Mouse (Mus musculus) stomach, embryonic 14.5 days (tissue): ENCODE data around the gene Rbm6. TPM values are rescaled to one million over a fixed set of nuclear protein-coding genes. Genes with fewer than 3 reads are reported as not detected.

Source experiments
- ATAC-seq: fragments of 200-750 bp; cut with Nextera tagmentation; 2 replicates; pipeline ENCODE4 v1.8.0; 2017; ENCODE audit warnings: low read depth, moderate TSS enrichment; ENCODE audit not compliant: insufficient number of reproducible peaks, insufficient read depth, low FRiP score
- H3K27ac ChIP-seq: fragments of 300-500 bp; sonication (generic); 2 replicates; pipeline ENCODE4 v1.5.1; 2014; ENCODE audit warnings: mild to moderate bottlenecking, low read length, moderate library complexity, mixed read lengths
- H3K27me3 ChIP-seq: fragments of 300-500 bp; sonication (generic); 2 replicates; pipeline ENCODE4 v1.6.1; 2014; ENCODE audit warnings: low read length, control low read depth, mixed read lengths; ENCODE audit not compliant: control insufficient read depth, insufficient read depth
- H3K36me3 ChIP-seq: fragments of 300-500 bp; sonication (generic); 2 replicates; pipeline ENCODE4 v1.6.1; 2014; ENCODE audit warnings: mild to moderate bottlenecking, control low read depth, low read length, moderate library complexity, mixed read lengths; ENCODE audit not compliant: control insufficient read depth, insufficient read depth
- H3K4me1 ChIP-seq: fragments of 300-500 bp; sonication (generic); 2 replicates; pipeline ENCODE4 v1.6.1; 2014; ENCODE audit warnings: low read length, control low read depth, mixed read lengths; ENCODE audit not compliant: control insufficient read depth, insufficient read depth
- H3K4me2 ChIP-seq: fragments of 300-500 bp; sonication (generic); replicated peaks from 2 replicates; pipeline ENCODE4 v1.6.1; 2014; ENCODE audit warnings: low read depth, low read length, control low read depth
- H3K4me3 ChIP-seq: fragments of 300-500 bp; sonication (generic); 2 replicates; pipeline ENCODE4 v1.5.1; 2014; ENCODE audit warnings: low read depth, low read length, control low read depth
- H3K9ac ChIP-seq: fragments of 300-500 bp; sonication (generic); replicated peaks from 2 replicates; pipeline ENCODE4 v1.6.1; 2014; ENCODE audit warnings: low read depth, mild to moderate bottlenecking, control low read depth, low read length, moderate library complexity, mixed read lengths
- H3K9me3 ChIP-seq: fragments of 300-500 bp; sonication (generic); 2 replicates; pipeline ENCODE4 v1.6.1; 2016; ENCODE audit warnings: low read depth, low read length, control low read depth; ENCODE audit not compliant: control insufficient read depth
- WGBS: fragments of 180-500 bp; shearing (Covaris S2); extraction: QIAGEN DNeasy Blood & Tissue Kit; methylation state at CpG from one replicate; pipeline ENCODE4 v1.1.7; 2014; 5-methylcytosine and 5-hydroxymethylcytosine counted together
- polyA plus RNA-seq: library from polyadenylated mRNA; unstranded; fragments of >200 nt; fragmentation: Nextera tagmentation; extraction: Ambion mirVana; gene quantifications from 2 replicates; pipeline ENCODE4 v1.2.1, GENCODE M21; 2014

The Rbm6 gene
- polyA plus RNA-seq, 1 experiment from 2014 or later = 83.3 TPM

DNA sequence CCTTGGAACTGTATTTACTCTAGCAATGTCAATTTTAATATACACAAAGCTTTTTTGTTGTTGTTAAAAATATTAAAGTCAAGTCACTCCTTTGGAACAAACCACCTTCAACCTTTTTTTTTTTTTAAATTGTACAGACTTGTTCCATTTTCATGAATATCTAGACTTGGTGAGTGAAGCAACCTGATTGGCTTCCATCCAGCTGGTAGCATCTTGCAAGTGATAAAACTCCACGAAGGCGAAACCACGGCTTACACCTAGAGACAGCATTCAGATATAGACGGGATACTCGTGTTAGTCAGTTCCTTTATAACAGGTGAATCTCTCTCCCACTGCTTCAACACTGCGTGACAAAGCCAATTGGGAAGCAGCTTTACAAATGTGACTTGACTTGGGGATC, 113.4 kb downstream of the Rbm6 start:
- ATAC-seq = no peak
- 94% methylated on average over 6 of the region's 6 CpGs for WGBS
- Histone ChIP-seq H3K27me3 (no peaks in the 10 kb centered on the region), H3K27ac (no peak overlapping the region), H3K9me3 (no peaks in the 10 kb centered on the region), H3K36me3 (peaks cover 96% of the 10 kb centered on the region), H3K4me2 (no peak overlapping the region), H3K9ac (no peak overlapping the region), H3K4me1 (no peaks in the 10 kb centered on the region), H3K4me3 (no peak overlapping the region)

DNA sequence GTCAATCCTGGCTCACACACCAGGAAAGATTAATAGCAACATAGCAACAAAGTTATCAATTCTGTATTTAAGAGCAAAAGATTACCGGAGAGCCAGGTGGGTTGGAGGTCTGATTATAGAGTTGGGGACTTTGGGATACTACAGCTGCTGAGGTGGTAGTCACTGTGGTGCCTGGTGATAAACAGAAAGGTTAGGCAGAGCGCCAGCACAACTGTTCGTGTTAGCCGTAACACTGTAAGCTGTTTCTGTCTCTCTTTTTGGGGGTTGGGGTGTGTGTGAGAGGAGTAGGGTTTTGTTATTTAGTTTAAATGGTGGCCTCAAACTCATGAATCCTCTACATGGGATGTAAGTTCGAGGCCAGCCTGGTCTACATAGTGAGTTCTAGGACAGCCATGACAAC, 122.7 kb downstream of the Rbm6 start:
- H3K4me1 ChIP-seq = no peaks in the 10 kb centered on the region
- no peak overlapping the region for H3K4me2 ChIP-seq
- 91% methylated on average over 5 of the region's 5 CpGs for WGBS
- no peak for ATAC-seq
- H3K4me3 ChIP-seq = no peak overlapping the region
- no peak overlapping the region for H3K9ac ChIP-seq
- H3K9me3 ChIP-seq = no peaks in the 10 kb centered on the region; the same call in 1 of the 2 replicates
- H3K27ac ChIP-seq = no peak overlapping the region
- H3K36me3 ChIP-seq = peaks cover 92% of the 10 kb centered on the region
- no peaks in the 10 kb centered on the region for H3K27me3 ChIP-seq

DNA sequence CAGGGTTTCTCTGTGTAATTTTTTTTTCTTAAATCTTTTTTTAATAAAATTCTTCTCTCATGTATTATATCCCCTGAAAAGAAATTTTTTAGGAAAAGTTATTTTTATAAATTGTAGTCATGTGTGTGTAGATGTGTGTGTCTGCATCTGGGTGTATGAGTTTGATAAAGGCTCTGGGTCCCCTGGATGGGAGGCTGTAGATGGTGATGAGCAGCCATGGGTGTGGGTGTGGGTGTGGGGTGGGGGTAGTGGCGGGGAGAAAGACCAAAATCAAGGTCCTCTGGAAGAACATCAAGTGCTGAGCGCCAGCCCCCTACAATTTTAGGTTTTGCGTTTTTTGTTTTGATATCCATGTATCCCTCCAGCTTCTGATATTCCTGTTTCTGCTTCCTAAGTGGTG, 125.0 kb downstream of the Rbm6 start:
- Histone ChIP-seq H3K4me1 (no peaks in the 10 kb centered on the region), H3K4me2 (no peak overlapping the region), H3K9ac (no peak overlapping the region), H3K27ac (no peak overlapping the region), H3K9me3 (no peaks in the 10 kb centered on the region; the same call in 1 of the 2 replicates), H3K27me3 (no peaks in the 10 kb centered on the region), H3K36me3 (peaks cover 96% of the 10 kb centered on the region), H3K4me3 (no peak overlapping the region)
- 97% methylated on average over 3 of the region's 3 CpGs for WGBS
- no peak for ATAC-seq

DNA sequence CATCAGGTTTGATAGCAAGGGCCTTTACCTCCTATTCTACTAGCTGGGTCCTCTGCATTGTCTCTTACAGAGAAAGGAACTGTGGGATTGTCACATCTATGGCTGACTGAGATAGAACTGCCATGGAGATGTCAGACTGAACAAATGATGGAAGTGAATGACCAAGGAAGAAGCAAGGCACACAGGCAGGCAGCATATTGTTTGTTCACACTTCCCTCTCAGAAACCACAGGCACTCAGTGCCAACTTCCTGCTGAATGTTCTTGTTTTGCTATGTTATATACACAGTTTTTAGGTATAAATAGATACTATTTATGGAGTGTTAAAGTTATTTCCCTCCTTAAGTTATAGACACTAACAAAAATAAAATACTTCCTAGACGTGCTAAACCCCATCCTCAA, 125.7 kb downstream of the Rbm6 start:
- no peak overlapping the region for H3K9ac ChIP-seq
- H3K36me3 ChIP-seq = peaks cover 97% of the 10 kb centered on the region
- no peak overlapping the region for H3K4me3 ChIP-seq
- H3K4me1 ChIP-seq = no peaks in the 10 kb centered on the region
- WGBS = 86% methylated on average over 1 of the region's 1 CpGs
- H3K27ac ChIP-seq = no peak overlapping the region
- H3K27me3 ChIP-seq = no peaks in the 10 kb centered on the region
- no peak overlapping the region for H3K4me2 ChIP-seq
- no peaks in the 10 kb centered on the region; the same call in 1 of the 2 replicates for H3K9me3 ChIP-seq
- ATAC-seq = no peak

DNA sequence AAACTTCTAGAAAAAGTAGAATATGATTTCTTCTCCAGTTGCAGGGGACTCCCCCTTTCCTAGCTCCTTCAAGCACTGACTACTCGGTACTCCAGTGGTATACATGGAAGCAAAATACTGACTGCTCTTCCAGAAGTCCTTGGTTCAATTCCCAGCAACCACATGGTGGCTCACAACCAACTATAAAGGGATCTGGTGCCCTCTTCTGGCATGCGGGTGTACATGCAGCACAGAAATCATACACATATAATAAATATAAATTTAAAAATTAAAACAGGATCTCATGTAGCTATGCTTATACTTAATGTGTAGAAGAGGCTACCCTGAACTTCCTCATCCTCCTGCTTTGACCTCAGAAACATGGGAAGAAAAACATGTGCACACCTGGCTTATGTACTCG, 126.4 kb downstream of the Rbm6 start:
- 92% methylated on average over 3 of the region's 3 CpGs for WGBS
- Histone ChIP-seq H3K27me3 (no peaks in the 10 kb centered on the region), H3K4me1 (no peaks in the 10 kb centered on the region), H3K4me3 (no peak overlapping the region), H3K4me2 (no peak overlapping the region), H3K36me3 (peaks cover 97% of the 10 kb centered on the region), H3K9ac (no peak overlapping the region), H3K9me3 (no peaks in the 10 kb centered on the region; the same call in 1 of the 2 replicates), H3K27ac (no peak overlapping the region)
- ATAC-seq = no peak

DNA sequence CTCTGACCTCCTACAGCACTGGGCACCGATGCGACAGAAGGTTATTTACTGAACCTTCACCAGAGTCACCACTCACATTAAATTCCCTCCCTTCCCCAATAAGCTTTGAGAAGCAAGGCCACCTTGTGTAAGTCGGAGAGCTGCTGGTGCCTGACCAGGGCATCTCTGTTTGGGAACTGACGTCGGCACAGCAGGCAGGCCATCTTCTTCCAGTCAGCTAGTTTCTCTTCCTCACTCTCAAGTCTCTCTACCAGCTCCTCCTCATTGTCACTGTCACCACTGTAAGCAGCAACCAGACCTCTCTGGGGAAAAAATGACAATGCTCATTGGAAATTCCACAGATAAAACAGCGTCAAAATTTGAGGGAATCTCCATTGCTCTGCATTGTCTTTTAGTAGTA, 129.0 kb downstream of the Rbm6 start:
- Histone ChIP-seq H3K4me3 (no peak overlapping the region), H3K4me1 (no peaks in the 10 kb centered on the region), H3K9me3 (no peaks in the 10 kb centered on the region; the same call in 1 of the 2 replicates), H3K27ac (no peak overlapping the region), H3K27me3 (no peaks in the 10 kb centered on the region), H3K4me2 (no peak overlapping the region), H3K9ac (no peak overlapping the region), H3K36me3 (peaks cover 97% of the 10 kb centered on the region)
- no peak for ATAC-seq
- WGBS = 91% methylated on average over 6 of the region's 6 CpGs

DNA sequence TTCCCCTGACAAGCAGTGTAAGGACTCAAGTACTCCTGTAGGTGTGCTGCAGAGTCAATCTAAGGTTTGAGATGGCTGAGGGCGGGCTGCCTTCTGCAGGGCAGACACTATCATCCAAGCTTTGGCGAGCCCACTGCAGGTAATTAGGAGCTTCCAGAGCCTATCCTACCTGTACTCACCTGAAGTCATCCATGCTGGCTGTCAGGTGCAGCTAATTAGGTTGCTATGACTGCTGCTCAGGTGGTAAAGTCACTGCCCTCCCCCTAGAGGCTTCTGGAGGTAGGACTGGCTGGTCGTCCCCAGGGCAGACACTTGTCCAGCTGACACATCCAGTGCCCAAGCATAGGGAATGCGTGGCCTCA, 134.2 kb downstream of the Rbm6 start:
- H3K27ac ChIP-seq = no peak overlapping the region

DNA sequence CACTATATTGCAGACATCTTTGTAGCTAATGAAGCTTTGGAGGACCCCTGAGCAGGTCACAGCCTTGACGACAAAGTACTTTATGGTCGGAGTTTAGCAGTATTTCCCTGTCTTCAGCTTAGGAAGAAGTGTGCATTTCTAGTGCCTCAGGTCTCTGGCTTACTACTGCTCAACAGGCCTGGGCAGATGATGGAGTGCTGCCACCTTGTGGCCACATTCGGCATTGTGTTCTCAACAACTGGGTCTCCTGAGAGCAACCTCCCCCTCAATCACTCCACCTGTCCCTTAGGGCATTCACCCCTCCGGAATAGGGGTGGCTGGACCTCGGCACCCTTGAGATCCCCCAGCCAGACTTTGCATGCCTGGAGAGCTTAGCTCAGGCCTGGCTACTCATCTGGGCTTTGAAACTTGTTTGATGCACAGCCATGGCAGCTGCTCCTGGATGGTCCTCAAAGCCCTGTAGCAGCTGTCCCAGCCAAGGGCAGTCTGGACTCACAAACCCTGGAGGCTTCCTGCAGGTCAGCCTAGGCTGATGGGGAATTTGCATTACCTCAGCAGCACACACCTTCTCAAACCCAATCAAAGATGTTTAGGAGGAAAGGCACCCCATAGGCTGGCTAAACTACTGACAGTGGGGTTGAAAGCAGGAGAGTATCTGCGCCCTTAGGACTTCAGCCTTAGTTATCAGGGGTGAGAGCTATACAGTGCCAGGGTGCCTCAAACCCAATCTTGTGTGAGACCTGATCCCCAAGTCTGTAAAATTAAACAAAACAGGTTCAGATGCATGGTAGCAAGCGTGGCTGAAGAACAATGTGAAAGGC, 134.8 kb downstream of the Rbm6 start:
- H3K4me2 ChIP-seq = no peak overlapping the region
- ATAC-seq = peak; percentile 76
- 20% methylated on average over 7 of the region's 7 CpGs for WGBS
- no peak overlapping the region for H3K9ac ChIP-seq
- no peaks in the 10 kb centered on the region for H3K9me3 ChIP-seq
- no peaks in the 10 kb centered on the region for H3K27me3 ChIP-seq
- H3K36me3 ChIP-seq = peaks cover 50% of the 10 kb centered on the region
- no peak overlapping the region for H3K4me3 ChIP-seq
- H3K4me1 ChIP-seq = peaks cover 23% of the 10 kb centered on the region
- no peak overlapping the region for H3K27ac ChIP-seq

More for the DNA sequence above, 134.2 kb downstream of the Rbm6 start:
- Histone ChIP-seq H3K4me1 (peaks cover 23% of the 10 kb centered on the region), H3K36me3 (peaks cover 56% of the 10 kb centered on the region), H3K9me3 (no peaks in the 10 kb centered on the region), H3K4me2 (no peak overlapping the region), H3K9ac (no peak overlapping the region), H3K4me3 (no peak overlapping the region), H3K27me3 (no peaks in the 10 kb centered on the region)
- WGBS = 53% methylated on average over 4 of the region's 4 CpGs
- ATAC-seq = peak; percentile 6; the same call in 1 of the 2 replicates

DNA sequence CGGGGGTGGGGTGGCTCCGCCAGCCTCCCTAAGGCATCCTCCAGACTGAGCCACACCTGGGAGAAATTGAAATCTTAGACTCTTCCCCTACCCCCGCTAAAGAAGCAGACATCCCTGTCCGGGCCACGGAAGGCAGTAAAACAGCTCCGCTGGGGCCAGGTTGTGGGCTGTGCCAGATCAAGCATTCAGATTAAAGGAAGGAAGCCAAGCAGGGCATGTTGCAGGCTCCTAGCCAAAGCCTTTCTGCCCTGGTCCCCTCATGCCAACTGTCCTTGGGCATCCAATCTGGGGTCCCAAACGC, 136.9 kb downstream of the Rbm6 start:
- 2% methylated on average over 7 of the region's 7 CpGs for WGBS
- no peaks in the 10 kb centered on the region for H3K27me3 ChIP-seq
- H3K4me2 ChIP-seq = peak overlapping the region; percentile 26
- H3K9me3 ChIP-seq = no peaks in the 10 kb centered on the region
- H3K36me3 ChIP-seq = peaks cover 29% of the 10 kb centered on the region
- H3K27ac ChIP-seq = no peak overlapping the region
- H3K9ac ChIP-seq = no peak overlapping the region
- H3K4me3 ChIP-seq = no peak overlapping the region
- ATAC-seq = peak; percentile 12; the same call in 1 of the 2 replicates
- peaks cover 23% of the 10 kb centered on the region for H3K4me1 ChIP-seq
